Mouse (Mus musculus): ENCODE measurements around the gene Brd9. TPM values are rescaled to one million over a fixed set of nuclear protein-coding genes. Genes with fewer than 3 reads are reported as not detected.

Gene Brd9
- total and polyA plus RNA-seq, 3 experiments = 28.0 to 43.4 (median 32.5) TPM

- Histone ChIP-seq H3K4me1 (ENCODE audit: control insufficient read depth in 1 of 2, insufficient read depth in 2 of 2) (no peaks in the 10 kb centered on the region), H3K4me2 (ENCODE audit: insufficient read depth, low read depth, poor library complexity, severe bottlenecking) (no peak overlapping the region), H3K4me3 (replicated peaks in 1 of 3; ENCODE audit: low read depth in 2 of 3, low read length in 2 of 3, poor library complexity in 1 of 3) (no peak overlapping the region), H3K27ac (ENCODE audit: insufficient read depth, low read depth) (no peak overlapping the region), H3K36me3 (replicated peaks in 1 of 2; ENCODE audit: control insufficient read depth in 1 of 2, insufficient read depth in 1 of 2, low read length in 1 of 2) (peaks cover 65 to 92% of the 10 kb centered on the region in 2 experiments), H3K9me3 (replicated peaks; ENCODE audit: low read length) (no peaks in the 10 kb centered on the region), H3K9ac (ENCODE audit: insufficient read depth, low read depth) (no peak overlapping the region), H3K79me2 (replicated peaks; ENCODE audit: control insufficient read depth, extremely low read depth, insufficient read depth, poor library complexity, severe bottlenecking) (no peaks in the 10 kb centered on the region), H3K27me3 (replicated peaks) (no peaks in the 10 kb centered on the region)
- no peak for DNase-seq (ENCODE audit: extremely low read depth)
- dilution Hi-C loops (cut with MboI; ENCODE audit: extremely low pct_ligation_motif_present, extremely low pct_unique_long_range_greater_than_20kb, low sequenced_read_pairs) = no loop called here
- in situ Hi-C loops (cut with MboI; ENCODE audit: low pct_ligation_motif_present, low pct_unique_long_range_greater_than_20kb, low sequenced_read_pairs) = loop anchor here (10.0 kb wide), 1 partner anchor 350 kb away; no protein-coding TSS in a partner anchor
- TF ChIP-seq JUND (conservative IDR thresholded peaks at IDR 0.05; ENCODE audit: low read depth, low read length) = no peak
- TF ChIP-seq BHLHE40 (IDR thresholded peaks at IDR 0.05; ENCODE audit: low read depth, low read length) = no peak
- no peak for TF ChIP-seq ZC3H11A (IDR thresholded peaks at IDR 0.05; ENCODE audit: low read depth, low read length)
These were observed 17.1 kb downstream of the Brd9 start for GRCm38 (mm10) chr13:73954666-73955065.

GRCm38 (mm10) chr13:73955531-73955930 is 17.9 kb downstream of the Brd9 start:
- no peak overlapping the region for H3K27ac ChIP-seq (ENCODE audit: insufficient read depth, low read depth)
- peaks cover 63 to 92% of the 10 kb centered on the region in 2 experiments for H3K36me3 ChIP-seq (replicated peaks in 1 of 2; ENCODE audit: control insufficient read depth in 1 of 2, insufficient read depth in 1 of 2, low read length in 1 of 2)
- dilution Hi-C loops (cut with MboI; ENCODE audit: extremely low pct_ligation_motif_present, extremely low pct_unique_long_range_greater_than_20kb, low sequenced_read_pairs) (no loop called here), in situ Hi-C loops (cut with MboI; ENCODE audit: low pct_ligation_motif_present, low pct_unique_long_range_greater_than_20kb, low sequenced_read_pairs) (loop anchor here (10.0 kb wide), 1 partner anchor 349 kb away; no protein-coding TSS in a partner anchor)
- H3K9me3 ChIP-seq (replicated peaks; ENCODE audit: low read length) = no peaks in the 10 kb centered on the region
- no peak overlapping the region for H3K4me2 ChIP-seq (ENCODE audit: insufficient read depth, low read depth, poor library complexity, severe bottlenecking)
- no peaks in the 10 kb centered on the region for H3K27me3 ChIP-seq (replicated peaks)
- H3K4me3 ChIP-seq (replicated peaks in 1 of 3; ENCODE audit: low read depth in 2 of 3, low read length in 2 of 3, poor library complexity in 1 of 3) = no peak overlapping the region
- no peaks in the 10 kb centered on the region for H3K79me2 ChIP-seq (replicated peaks; ENCODE audit: control insufficient read depth, extremely low read depth, insufficient read depth, poor library complexity, severe bottlenecking)
- H3K9ac ChIP-seq (ENCODE audit: insufficient read depth, low read depth) = no peak overlapping the region
- DNase-seq (ENCODE audit: extremely low read depth) = no peak
- H3K4me1 ChIP-seq (ENCODE audit: control insufficient read depth in 1 of 2, insufficient read depth in 2 of 2) = no peaks in the 10 kb centered on the region
- TF ChIP-seq CHD1 (IDR thresholded peaks at IDR 0.05; ENCODE audit: low read depth, low read length) (no peak), KAT2A (IDR thresholded peaks at IDR 0.05; ENCODE audit: insufficient replicate concordance, low read length) (no peak), NELFE (IDR thresholded peaks at IDR 0.05; ENCODE audit: low read depth, low read length) (no peak), NRF1 (IDR thresholded peaks at IDR 0.05; ENCODE audit: low read depth, low read length) (no peak), ZNF384 (IDR thresholded peaks at IDR 0.05; ENCODE audit: low read depth, low read length) (no peak), USF2 (conservative IDR thresholded peaks at IDR 0.05; ENCODE audit: low read depth, low read length) (no peak), JUN (IDR thresholded peaks at IDR 0.05; ENCODE audit: insufficient read depth, low read depth, low read length) (no peak), ZMIZ1 (IDR thresholded peaks at IDR 0.05; ENCODE audit: low read depth, low read length) (no peak), MXI1 (IDR thresholded peaks at IDR 0.05; ENCODE audit: low read depth, low read length) (no peak), MAX (IDR thresholded peaks at IDR 0.05; ENCODE audit: low read length) (no peak), USF1 (IDR thresholded peaks at IDR 0.05; ENCODE audit: low read depth, low read length) (no peak), ZKSCAN1 (IDR thresholded peaks at IDR 0.05; ENCODE audit: borderline replicate concordance, low read depth, low read length) (no peak), ETS1 (conservative IDR thresholded peaks at IDR 0.05; ENCODE audit: low read depth, low read length) (no peak), GABPA (IDR thresholded peaks at IDR 0.05; ENCODE audit: insufficient replicate concordance, low read depth, low read length) (no peak), TBP (conservative IDR thresholded peaks at IDR 0.05; ENCODE audit: low read depth, low read length) (no peak), POLR2A (IDR thresholded peaks at IDR 0.05; ENCODE audit: low read depth, low read length) (no peak), MYC (IDR thresholded peaks at IDR 0.05; ENCODE audit: low read depth, low read length) (no peak), PAX5 (IDR thresholded peaks at IDR 0.05; ENCODE audit: low read length) (no peak), SMC3 (IDR thresholded peaks at IDR 0.05; ENCODE audit: low read depth, low read length) (no peak), RAD21 (IDR thresholded peaks at IDR 0.05; ENCODE audit: low read depth, low read length) (no peak)

Measured in CH12.LX (cell line).